Comparison of ENCODE assay signal across 8 mouse cellular contexts in the genomic region with DNA sequence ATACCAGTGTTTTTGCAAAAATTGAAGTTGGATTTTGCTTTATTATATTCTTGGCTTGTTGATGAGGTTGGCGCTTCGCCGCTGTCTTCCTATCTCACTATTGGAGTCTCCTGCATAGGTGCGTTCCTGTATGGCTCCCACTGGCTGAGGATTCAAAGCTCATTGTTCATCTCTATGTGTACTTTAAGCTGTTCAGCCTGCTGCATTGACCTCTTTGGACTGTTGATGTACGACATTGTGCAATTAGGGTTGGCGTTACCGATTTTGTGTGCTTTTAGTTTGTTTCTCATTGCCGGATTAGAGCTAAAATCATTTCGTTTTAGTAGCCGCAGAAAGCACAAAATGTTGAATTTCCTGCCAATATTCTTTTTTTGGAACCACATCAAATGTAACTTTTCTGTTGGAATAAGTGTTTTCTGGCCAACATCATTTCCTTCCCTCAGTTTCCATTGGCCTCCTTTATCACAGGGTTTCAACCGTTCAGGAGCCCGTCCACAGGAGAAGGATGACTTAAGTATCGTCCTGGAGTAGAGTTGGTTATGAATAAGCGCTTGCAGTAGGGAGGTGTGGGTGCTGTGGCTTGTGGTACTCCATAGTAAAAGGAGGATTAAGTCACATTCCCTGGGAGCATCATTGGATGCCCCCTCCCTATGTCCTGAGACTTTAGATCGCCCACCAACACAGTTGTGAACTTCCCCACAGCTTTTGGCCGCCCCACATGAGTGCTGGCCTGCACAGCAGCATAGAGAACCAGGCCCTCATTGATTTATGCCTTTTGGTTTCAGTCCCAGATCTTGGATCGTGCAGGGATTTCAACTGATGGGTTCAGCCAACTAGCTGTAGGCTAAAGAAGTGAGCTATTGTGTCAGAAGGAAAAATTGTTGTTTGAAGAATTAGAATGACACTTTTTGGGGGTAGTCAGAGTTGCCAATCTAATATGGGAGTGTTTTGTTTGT.
DNase-seq lines count a peak whose midpoint lies in the region; ATAC-seq lines count a peak whose summit lies in the region.

No protein-coding gene starts in this region.

- H3K4me3 ChIP-seq in liver, embryonic 11.5 days (ENCODE audit: low read depth, low read length): no peak overlapping the region

- H3K4me1 ChIP-seq in liver, embryonic 11.5 days (replicated peaks; ENCODE audit: control insufficient read depth, insufficient read depth, low read length): no peaks in the 10 kb centered on the region

- WGBS in liver, embryonic 11.5 days: 75% methylated on average over 17 of the region's 17 CpGs

- peak overlapping the region; percentile 59 for H3K27ac ChIP-seq in liver, embryonic 11.5 days (ENCODE audit: low read depth, low read length)

- H3K4me2 ChIP-seq in liver, embryonic 11.5 days: peak overlapping the region; percentile 23

- no peaks in the 10 kb centered on the region for H3K36me3 ChIP-seq in liver, embryonic 11.5 days (ENCODE audit: control insufficient read depth, insufficient read depth, low read length)

- H3K9me3 ChIP-seq in liver, embryonic 11.5 days (ENCODE audit: control insufficient read depth, low read length): no peaks in the 10 kb centered on the region

- no peak for DNase-seq in frontal cortex, postnatal 10 days (ENCODE audit: low spot score in 2 of 2)
- peak; percentile 59 for DNase-seq in MN1 (ENCODE audit: low spot score)
- peak; percentile 48 for DNase-seq in heart, adult 8-10 months (ENCODE audit: low spot score)
- no peak for DNase-seq in liver, embryonic 11.5 days (ENCODE audit: low spot score)
- peak; percentile 47 to 64 for DNase-seq in urinary bladder, postnatal 4 days (ENCODE audit: low spot score in 2 of 2)
- no peak for DNase-seq in left cerebral cortex, adult 9 months (ENCODE audit: low spot score in 2 of 2)
- DNase-seq in cerebellum, adult 9-11 months: no peak

- peak; percentile 62 for ATAC-seq in frontal cortex, adult (ENCODE audit: low TSS enrichment)
- no peak for ATAC-seq in liver, embryonic 11.5 days (replicated peaks; ENCODE audit: low FRiP score)

- H3K9ac ChIP-seq in liver, embryonic 11.5 days (ENCODE audit: low read depth, low read length): no peak overlapping the region

- no peaks in the 10 kb centered on the region for H3K27me3 ChIP-seq in liver, embryonic 11.5 days (replicated peaks; ENCODE audit: control insufficient read depth, insufficient read depth, low read length)

Comparison
In these comparisons a context has a peak if more than half of its experiments do, and no peak if none do; other contexts are left out.
1. DNase-seq: peak in MN1 (single experiment), heart, adult 8-10 months (single experiment) and urinary bladder, postnatal 4 days (2 of 2); none in frontal cortex, postnatal 10 days (0 of 2), liver, embryonic 11.5 days (single experiment), left cerebral cortex, adult 9 months (0 of 2) and cerebellum, adult 9-11 months (single experiment).